Mouse (Mus musculus) ES-Bruce4 (cell line): ENCODE results near the gene Malsu1. TPM values are rescaled to one million over a fixed set of nuclear protein-coding genes. Genes with fewer than 3 reads are reported as not detected.
A peak's percentile ranks its signal among the peaks of the same experiment; 100 is the strongest.

Experiments used
- H3K27ac ChIP-seq: 2 replicates; pipeline ENCODE4 v1.5.1; 2012; ENCODE audit warnings: low read length, inconsistent platforms; ENCODE audit not compliant: insufficient read depth
- H3K27me3 ChIP-seq: 2 replicates; pipeline ENCODE4 v1.6.1; 2012; ENCODE audit warnings: mild to moderate bottlenecking, low read length, inconsistent platforms; ENCODE audit not compliant: control insufficient read depth, poor library complexity, insufficient read depth, severe bottlenecking
- H3K36me3 ChIP-seq: 2 replicates; pipeline ENCODE4 v1.6.1; 2012; ENCODE audit warnings: inconsistent platforms, mild to moderate bottlenecking, low read length, moderate library complexity; ENCODE audit not compliant: control insufficient read depth, poor library complexity, insufficient read depth, severe bottlenecking
- H3K4me1 ChIP-seq: one replicate; pipeline ENCODE4 v1.8.1; 2011; ENCODE audit warnings: low read length; ENCODE audit not compliant: control insufficient read depth, insufficient read depth
- H3K4me3 ChIP-seq: 2 replicates; pipeline ENCODE4 v1.5.1; 2011; ENCODE audit warnings: low read depth, mild to moderate bottlenecking, low read length
- H3K9ac ChIP-seq: 2 replicates; pipeline ENCODE4 v1.6.1; 2012; ENCODE audit warnings: low read depth, mild to moderate bottlenecking, inconsistent platforms; ENCODE audit not compliant: poor library complexity, severe bottlenecking
- H3K9me3 ChIP-seq: replicated peaks from 2 replicates; pipeline ENCODE4 v1.6.1; 2012; ENCODE audit warnings: mild to moderate bottlenecking, low read length, inconsistent platforms; ENCODE audit not compliant: control insufficient read depth, poor library complexity, insufficient read depth, severe bottlenecking
- CTCF ChIP-seq: IDR thresholded peaks from one replicate; pipeline ENCODE4 v1.8.1; 2011; ENCODE audit warnings: low read depth, low read length
- EP300 ChIP-seq: IDR thresholded peaks from 2 replicates; pipeline ENCODE4 v1.6.1; 2011; ENCODE audit warnings: low read depth, low read length; ENCODE audit not compliant: insufficient read depth
- POLR2A ChIP-seq: IDR thresholded peaks from one replicate; pipeline ENCODE4 v1.8.1; 2011; ENCODE audit warnings: low read length; ENCODE audit not compliant: insufficient read depth
- polyA plus RNA-seq: library from polyadenylated mRNA; stranded (reverse); fragments of >200 nt; gene quantifications from 2 replicates; pipeline ENCODE4 v1.2.4, GENCODE M21; 2011; ENCODE audit warnings: low read depth; ENCODE audit not compliant: missing spikeins, insufficient read depth, insufficient read length

Malsu1 gene
- polyA plus RNA-seq, 1 experiment: 37.2 TPM

GRCm38 (mm10) chr6:49057053-49058021, 16.3 kb upstream of the Malsu1 start:
- TF ChIP-seq CTCF (peak; percentile 91), EP300 (no peak)
- Histone ChIP-seq H3K9ac (no peak overlapping the region), H3K27ac (no peak overlapping the region), H3K9me3 (no peaks in the 10 kb centered on the region), H3K4me3 (no peak overlapping the region), H3K27me3 (no peaks in the 10 kb centered on the region), H3K36me3 (no peaks in the 10 kb centered on the region), H3K4me1 (no peaks in the 10 kb centered on the region)

GRCm38 (mm10) chr6:49068361-49068760, 5.2 kb upstream of the Malsu1 start:
- TF ChIP-seq POLR2A (no peak), CTCF (no peak), EP300 (no peak)
- peaks cover 2% of the 10 kb centered on the region; the same call in 1 of the 2 replicates for H3K9me3 ChIP-seq
- H3K4me1 ChIP-seq: no peaks in the 10 kb centered on the region
- H3K9ac ChIP-seq: no peak overlapping the region
- H3K27me3 ChIP-seq: no peaks in the 10 kb centered on the region
- no peaks in the 10 kb centered on the region for H3K36me3 ChIP-seq
- no peak overlapping the region for H3K27ac ChIP-seq
- no peak overlapping the region for H3K4me3 ChIP-seq

GRCm38 (mm10) chr6:49074117-49074490, 509 bp downstream of the Malsu1 start:
- H3K9ac ChIP-seq: peak overlapping the region; percentile 94
- TF ChIP-seq POLR2A (no peak), EP300 (no peak), CTCF (no peak)
- peaks cover 8% of the 10 kb centered on the region for H3K36me3 ChIP-seq
- H3K27ac ChIP-seq: no peak overlapping the region
- H3K4me1 ChIP-seq: no peaks in the 10 kb centered on the region
- no peaks in the 10 kb centered on the region for H3K27me3 ChIP-seq
- H3K9me3 ChIP-seq: no peaks in the 10 kb centered on the region
- peak overlapping the region; percentile 97 for H3K4me3 ChIP-seq

- Histone ChIP-seq H3K9ac (no peak overlapping the region), H3K36me3 (peaks cover 17% of the 10 kb centered on the region), H3K27ac (no peak overlapping the region), H3K4me1 (no peaks in the 10 kb centered on the region), H3K4me3 (no peak overlapping the region), H3K9me3 (no peaks in the 10 kb centered on the region), H3K27me3 (no peaks in the 10 kb centered on the region)
- TF ChIP-seq POLR2A: no peak
- no peak for TF ChIP-seq CTCF
- no peak for TF ChIP-seq EP300
Measured at GRCm38 (mm10) chr6:49077894-49078293, 4.3 kb downstream of the Malsu1 start.

- Histone ChIP-seq H3K27ac (no peak overlapping the region), H3K4me1 (peaks cover 4% of the 10 kb centered on the region), H3K9me3 (no peaks in the 10 kb centered on the region), H3K27me3 (no peaks in the 10 kb centered on the region), H3K4me3 (no peak overlapping the region), H3K9ac (no peak overlapping the region), H3K36me3 (peaks cover 22% of the 10 kb centered on the region)
- TF ChIP-seq CTCF: no peak
- TF ChIP-seq EP300: no peak
- no peak for TF ChIP-seq POLR2A
Measured at GRCm38 (mm10) chr6:49079313-49079712, 5.7 kb downstream of the Malsu1 start.

- Histone ChIP-seq H3K27ac (no peak overlapping the region), H3K27me3 (no peaks in the 10 kb centered on the region), H3K36me3 (peaks cover 41% of the 10 kb centered on the region), H3K9me3 (no peaks in the 10 kb centered on the region), H3K4me1 (peaks cover 4% of the 10 kb centered on the region), H3K4me3 (no peak overlapping the region), H3K9ac (no peak overlapping the region)
- TF ChIP-seq CTCF: no peak
Measured at GRCm38 (mm10) chr6:49083008-49083407, 9.4 kb downstream of the Malsu1 start.
